Mouse (Mus musculus): ENCODE results near the gene Lrrfip2.

GRCm38 (mm10) chr9:111118891-111119441 is 1.6 kb downstream of the Lrrfip2 start:
- TF ChIP-seq CTCF (IDR thresholded peaks at IDR 0.05; ENCODE audit: extremely low read depth, insufficient read depth, insufficient read length, insufficient replicate concordance) = no peak
- no peak for TF ChIP-seq POLR2A (IDR thresholded peaks at IDR 0.05; ENCODE audit: low read depth, low read length)

Measured in spleen, adult 2 months (tissue).